Mouse (Mus musculus) cerebellum, adult 11 months (tissue): ENCODE results near the gene Gpr137c.
A peak's percentile ranks its signal among the peaks of the same experiment; 100 is the strongest.

Experiments used
- DNase-seq: peaks from one replicate; pipeline ENCODE4 v3.0.0; 2022

Gpr137c gene

GRCm38 (mm10) chr14:45303939-45304338 lies 84.4 kb downstream of the Gpr137c start:
- DNase-seq: no peak

GRCm38 (mm10) chr14:45304389-45304788 lies 84.9 kb downstream of the Gpr137c start:
- DNase-seq: no peak

- no peak for DNase-seq
Measured at GRCm38 (mm10) chr14:45305852-45306251, 86.3 kb downstream of the Gpr137c start.

GRCm38 (mm10) chr14:45307630-45308328 lies 88.3 kb downstream of the Gpr137c start:
- DNase-seq: no peak

- DNase-seq: peak; percentile 28
Measured at GRCm38 (mm10) chr14:45309646-45310045, 90.1 kb downstream of the Gpr137c start.

- no peak for DNase-seq
Measured at GRCm38 (mm10) chr14:45310101-45310500, 90.6 kb downstream of the Gpr137c start.

- no peak for DNase-seq
Measured at GRCm38 (mm10) chr14:45316927-45317326, 97.4 kb downstream of the Gpr137c start.

GRCm38 (mm10) chr14:45317921-45318411 lies 98.4 kb downstream of the Gpr137c start:
- no peak for DNase-seq

- DNase-seq: peak; percentile 83
Measured at GRCm38 (mm10) chr14:45318426-45319236, 99.1 kb downstream of the Gpr137c start, which contains the start of gene Ero1l. Ero1l (minus strand) TSS chr14:45318771.

- no peak for DNase-seq
Measured at GRCm38 (mm10) chr14:45319237-45319610, 99.7 kb downstream of the Gpr137c start.

- no peak for DNase-seq
Measured at GRCm38 (mm10) chr14:45320111-45320510, 100.6 kb downstream of the Gpr137c start.

- no peak for DNase-seq
Measured at GRCm38 (mm10) chr14:45321067-45321466, 101.5 kb downstream of the Gpr137c start.

- no peak for DNase-seq
Measured at GRCm38 (mm10) chr14:45321622-45322021, 102.1 kb downstream of the Gpr137c start.

- DNase-seq: no peak
Measured at GRCm38 (mm10) chr14:45322450-45322849, 102.9 kb downstream of the Gpr137c start.

- DNase-seq: no peak
Measured at GRCm38 (mm10) chr14:45323320-45323719, 103.8 kb downstream of the Gpr137c start.

- no peak for DNase-seq
Measured at GRCm38 (mm10) chr14:45325471-45325870, 106.0 kb downstream of the Gpr137c start.

- DNase-seq: no peak
Measured at GRCm38 (mm10) chr14:45328072-45328713, 108.7 kb downstream of the Gpr137c start.

GRCm38 (mm10) chr14:45329018-45329588 lies 109.6 kb downstream of the Gpr137c start:
- no peak for DNase-seq

- peak; percentile 89 for DNase-seq
Measured at GRCm38 (mm10) chr14:45329589-45330181, 110.2 kb downstream of the Gpr137c start, which contains the start of gene Psmc6. Psmc6 (plus strand) TSS chr14:45329788.
